Mouse (Mus musculus) midbrain, embryonic 12.5 days (tissue): ENCODE measurements at regions not wholly inside any gene's neighbourhood (a gene's known extent, or its start where the extent isn't known, plus 50 kb on each side); places are given as distances from the start of the nearest gene placed in this dataset.

ENCODE experiments used
- ATAC-seq: fragments of 200-750 bp; cut with Nextera tagmentation; 2 replicates; pipeline ENCODE4 v1.8.0; 2017; ENCODE audit warnings: low read depth, moderate TSS enrichment, moderate library complexity; ENCODE audit not compliant: low FRiP score
- H3K27ac ChIP-seq: fragments of 300-500 bp; sonication (generic); replicated peaks from 2 replicates; pipeline ENCODE4 v1.5.1; 2016; ENCODE audit warnings: mild to moderate bottlenecking
- H3K27me3 ChIP-seq: fragments of 300-500 bp; sonication (generic); 2 replicates; pipeline ENCODE4 v1.6.1; 2016; ENCODE audit warnings: mild to moderate bottlenecking
- H3K36me3 ChIP-seq: fragments of 300-500 bp; sonication (generic); 2 replicates; pipeline ENCODE4 v1.6.1; 2016
- H3K4me1 ChIP-seq: fragments of 300-500 bp; sonication (generic); 2 replicates; pipeline ENCODE4 v1.6.1; 2016
- H3K4me2 ChIP-seq: fragments of 300-500 bp; sonication (generic); replicated peaks from 2 replicates; pipeline ENCODE4 v1.6.1; 2016; ENCODE audit warnings: mild to moderate bottlenecking, moderate library complexity
- H3K4me3 ChIP-seq: fragments of 300-500 bp; sonication (generic); 2 replicates; pipeline ENCODE4 v1.5.1; 2016; ENCODE audit warnings: mild to moderate bottlenecking
- H3K9ac ChIP-seq: fragments of 300-500 bp; sonication (generic); replicated peaks from 2 replicates; pipeline ENCODE4 v1.6.1; 2016; ENCODE audit warnings: mild to moderate bottlenecking, moderate library complexity
- H3K9me3 ChIP-seq: fragments of 300-500 bp; sonication (generic); 2 replicates; pipeline ENCODE4 v1.6.1; 2016; ENCODE audit warnings: mild to moderate bottlenecking
- WGBS: fragments of 180-500 bp; shearing (Covaris S2); methylation state at CpG from one replicate; pipeline ENCODE4 v1.1.7; 2016; 5-methylcytosine and 5-hydroxymethylcytosine counted together

DNA sequence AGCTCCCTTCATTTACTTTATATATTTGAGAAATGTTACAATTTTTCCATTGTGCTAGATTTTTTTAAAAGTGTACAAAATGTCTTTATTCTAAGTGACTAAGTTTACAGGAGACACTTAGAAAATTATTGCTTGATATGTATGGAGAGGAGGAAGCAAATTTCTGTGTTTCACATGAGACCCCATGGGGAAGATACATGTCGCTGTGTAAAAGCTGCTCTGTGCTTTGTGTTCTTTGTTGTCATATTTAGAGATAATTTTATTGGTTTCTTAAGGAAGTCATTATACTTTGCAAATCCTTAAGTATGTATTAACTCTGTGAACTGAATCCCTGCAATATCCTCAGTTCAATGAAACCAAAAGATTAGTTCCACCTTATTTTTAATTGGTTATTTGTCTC is 406.0 kb upstream of the 1700003H04Rik start:
- no peaks in the 10 kb centered on the region for H3K36me3 ChIP-seq
- no peak overlapping the region for H3K27ac ChIP-seq
- peak; percentile 60 for ATAC-seq
- H3K4me3 ChIP-seq = no peak overlapping the region
- H3K9ac ChIP-seq = no peak overlapping the region
- 41% methylated on average over 1 of the region's 1 CpGs for WGBS
- no peaks in the 10 kb centered on the region for H3K9me3 ChIP-seq
- no peaks in the 10 kb centered on the region for H3K27me3 ChIP-seq
- no peak overlapping the region for H3K4me2 ChIP-seq
- peaks cover 4% of the 10 kb centered on the region; the same call in 1 of the 2 replicates for H3K4me1 ChIP-seq

DNA sequence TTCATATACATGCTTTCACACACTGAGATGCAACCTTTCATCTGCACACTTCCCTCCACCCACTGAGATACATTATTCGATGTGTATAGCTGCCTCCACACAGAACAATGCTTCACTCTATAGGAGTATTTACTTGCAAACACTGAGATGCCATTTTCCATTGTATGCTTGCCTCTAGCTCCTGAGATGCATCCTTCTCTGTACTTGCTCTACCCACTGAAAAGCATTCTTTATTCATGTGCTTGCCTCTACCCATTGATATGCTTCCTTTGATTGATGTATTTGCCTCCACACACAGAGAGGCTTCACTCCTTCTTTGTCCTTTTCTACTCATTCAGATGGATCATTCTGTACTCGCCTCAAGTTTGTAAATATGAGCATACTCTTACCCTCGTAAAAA is 405.6 kb upstream of the 1700003H04Rik start:
- Histone ChIP-seq H3K27me3 (no peaks in the 10 kb centered on the region), H3K4me3 (no peak overlapping the region), H3K4me1 (peaks cover 4% of the 10 kb centered on the region; the same call in 1 of the 2 replicates), H3K4me2 (no peak overlapping the region), H3K9me3 (no peaks in the 10 kb centered on the region), H3K27ac (no peak overlapping the region), H3K9ac (no peak overlapping the region), H3K36me3 (no peaks in the 10 kb centered on the region)
- peak; percentile 87 for ATAC-seq
- 46% methylated on average over 3 of the region's 3 CpGs for WGBS

DNA sequence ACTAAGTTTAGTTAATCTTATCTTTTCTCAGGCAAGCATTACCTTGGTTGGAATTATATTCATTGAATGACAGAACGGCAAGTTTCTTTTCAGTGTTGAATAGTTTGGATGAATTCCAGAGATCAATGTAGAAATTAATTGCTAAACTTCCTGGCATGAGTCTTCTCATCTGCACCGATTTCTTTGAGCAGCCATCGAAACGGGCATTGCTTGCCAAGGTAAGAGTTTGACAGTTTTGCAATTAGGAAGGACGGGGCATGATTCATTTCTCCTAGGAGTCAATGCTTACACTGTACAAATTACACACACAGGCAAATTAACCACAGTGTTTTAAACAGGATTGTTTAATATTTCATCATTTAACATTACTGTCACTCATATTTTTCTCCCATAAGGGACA is 404.5 kb upstream of the 1700003H04Rik start:
- 90% methylated on average over 5 of the region's 5 CpGs for WGBS

DNA sequence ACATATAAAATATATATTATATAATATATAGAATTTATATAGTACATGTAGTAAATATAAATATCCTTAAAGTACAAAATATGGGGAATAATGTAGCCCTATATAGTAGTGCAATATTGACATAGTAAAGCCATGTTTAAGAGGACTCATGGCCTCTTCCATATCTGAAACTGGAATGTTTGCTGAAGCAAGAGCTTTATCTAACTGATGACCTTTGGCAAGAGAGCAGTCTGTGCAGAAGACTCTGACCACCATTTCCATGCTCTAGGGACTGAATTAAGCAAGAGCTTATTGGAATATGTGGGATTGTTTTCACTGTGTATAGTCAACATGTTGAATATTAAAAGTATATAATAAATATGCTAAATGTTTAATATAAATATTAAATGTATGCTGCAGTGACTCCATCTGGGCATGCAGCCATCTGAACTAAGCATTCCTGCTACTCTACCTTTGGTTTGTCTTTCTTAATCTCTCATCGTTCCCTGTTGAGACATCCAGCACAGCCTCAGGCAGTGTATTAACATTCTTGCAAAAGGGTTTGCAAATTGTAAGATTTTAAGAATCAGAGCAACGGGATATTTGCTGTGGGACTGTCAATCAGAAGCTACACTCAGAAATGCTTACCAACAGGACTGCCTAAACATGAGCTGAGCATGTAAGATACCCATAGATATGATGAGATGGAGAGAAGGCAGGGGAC is 354.4 kb upstream of the 1700003H04Rik start:
- 85% methylated on average over 2 of the region's 2 CpGs for WGBS
- Histone ChIP-seq H3K9ac (no peak overlapping the region), H3K4me3 (no peak overlapping the region), H3K36me3 (no peaks in the 10 kb centered on the region), H3K4me2 (no peak overlapping the region), H3K27ac (no peak overlapping the region), H3K27me3 (no peaks in the 10 kb centered on the region), H3K9me3 (no peaks in the 10 kb centered on the region), H3K4me1 (0 out of 2 replicates have a peak, but pooled peaks cover 3% of the 10 kb centered on the region)
- ATAC-seq = no peak

More for the DNA sequence above, 404.5 kb upstream of the 1700003H04Rik start:
- peaks cover 4% of the 10 kb centered on the region; the same call in 1 of the 2 replicates for H3K4me1 ChIP-seq
- H3K36me3 ChIP-seq = no peaks in the 10 kb centered on the region
- no peaks in the 10 kb centered on the region for H3K27me3 ChIP-seq
- H3K9me3 ChIP-seq = no peaks in the 10 kb centered on the region
- no peak overlapping the region for H3K4me2 ChIP-seq
- ATAC-seq = no peak
- H3K9ac ChIP-seq = no peak overlapping the region
- H3K4me3 ChIP-seq = no peak overlapping the region
- no peak overlapping the region for H3K27ac ChIP-seq

DNA sequence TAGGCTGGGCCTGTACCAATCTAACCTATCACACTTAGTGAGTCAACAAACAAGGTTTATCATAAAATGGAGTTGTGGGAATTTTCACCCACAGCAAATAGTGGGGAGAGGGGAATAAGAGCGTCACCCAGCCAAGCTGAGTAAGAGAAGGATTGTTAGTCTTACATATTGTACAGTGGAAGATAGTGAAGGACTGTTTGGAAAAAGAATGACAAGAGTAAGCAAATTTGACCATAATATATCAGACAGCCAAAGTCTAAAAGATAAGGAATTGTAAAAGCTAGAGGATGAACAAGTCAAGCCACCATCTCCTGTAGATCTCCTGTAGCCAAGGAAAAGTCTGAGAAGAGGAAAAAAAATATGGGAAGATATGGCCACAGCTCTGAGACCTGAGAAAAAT is 351.8 kb upstream of the 1700003H04Rik start:
- Histone ChIP-seq H3K27me3 (no peaks in the 10 kb centered on the region), H3K4me3 (no peak overlapping the region), H3K27ac (no peak overlapping the region), H3K9me3 (no peaks in the 10 kb centered on the region), H3K4me1 (0 out of 2 replicates have a peak, but pooled peaks cover 3% of the 10 kb centered on the region), H3K4me2 (no peak overlapping the region), H3K9ac (no peak overlapping the region), H3K36me3 (no peaks in the 10 kb centered on the region)
- 90% methylated on average over 1 of the region's 1 CpGs for WGBS
- no peak for ATAC-seq

DNA sequence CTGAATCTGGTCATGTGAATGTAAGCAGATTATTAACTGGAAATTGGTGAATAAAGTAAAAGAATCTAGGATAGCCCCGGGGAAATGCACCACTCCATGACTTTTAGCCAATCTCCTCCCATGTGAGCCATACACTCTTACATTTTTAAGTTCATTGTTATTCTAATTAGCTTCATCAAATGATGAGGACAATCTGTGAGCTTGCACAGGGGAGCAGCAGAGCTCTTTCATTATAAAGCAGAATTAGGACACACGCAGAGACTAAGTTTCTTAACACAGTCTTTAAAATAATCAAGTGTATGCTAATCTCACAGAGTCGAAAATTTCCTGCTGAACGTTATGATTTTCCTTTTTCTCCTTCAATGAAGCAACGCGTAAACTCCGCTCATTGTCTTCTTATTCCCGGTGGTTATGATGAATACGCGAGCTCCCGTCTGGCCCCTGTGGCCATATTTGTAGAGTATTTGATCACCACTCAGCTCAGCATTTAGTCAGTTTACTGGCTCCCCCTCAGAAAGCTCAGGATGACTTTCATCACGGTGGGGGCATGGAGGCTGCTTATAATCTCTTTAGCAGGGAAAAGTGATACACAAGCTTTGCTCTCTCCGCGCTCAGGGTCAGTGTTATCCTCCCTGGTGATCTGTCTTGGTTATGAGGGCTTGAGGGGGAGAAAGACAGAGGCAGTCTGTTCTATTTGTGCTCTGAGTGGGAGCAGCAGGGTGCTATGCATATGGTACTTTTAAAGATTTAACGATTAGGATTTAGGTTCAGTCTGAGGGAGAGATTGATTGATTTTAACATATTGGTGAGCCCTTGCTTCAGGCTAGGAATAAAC is 350.1 kb upstream of the 1700003H04Rik start:
- Histone ChIP-seq H3K36me3 (no peaks in the 10 kb centered on the region), H3K4me3 (no peak overlapping the region), H3K9me3 (no peaks in the 10 kb centered on the region), H3K4me1 (0 out of 2 replicates have a peak, but pooled peaks cover 3% of the 10 kb centered on the region), H3K9ac (no peak overlapping the region), H3K27ac (peak overlapping the region; percentile 61; the same call in 1 of the 2 replicates), H3K4me2 (peak overlapping the region; percentile 37), H3K27me3 (no peaks in the 10 kb centered on the region)
- ATAC-seq = peak; percentile 89
- 40% methylated on average over 15 of the region's 15 CpGs for WGBS

DNA sequence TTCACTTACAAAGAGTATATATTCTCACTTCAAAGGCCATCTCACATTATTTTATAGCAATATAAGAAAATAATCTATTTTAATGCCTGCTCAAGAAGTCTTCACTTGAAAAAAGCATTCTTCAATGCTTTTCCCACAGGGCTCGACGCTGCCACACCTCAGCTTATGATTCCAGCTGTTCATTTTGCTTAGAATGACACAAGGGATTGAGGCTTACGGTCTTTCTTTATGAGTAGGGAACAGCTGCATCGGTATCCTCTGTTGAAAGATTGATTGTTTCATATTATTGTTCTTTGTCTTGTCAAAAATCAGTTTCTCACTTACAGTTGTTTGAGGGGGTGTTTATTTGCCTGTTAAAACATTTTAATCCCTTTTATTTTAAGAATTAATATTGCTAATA is 328.0 kb upstream of the 1700003H04Rik start:
- H3K9ac ChIP-seq = no peak overlapping the region
- no peak overlapping the region for H3K4me3 ChIP-seq
- ATAC-seq = no peak
- WGBS = 82% methylated on average over 4 of the region's 4 CpGs
- H3K4me1 ChIP-seq = no peaks in the 10 kb centered on the region
- no peak overlapping the region for H3K4me2 ChIP-seq
- no peaks in the 10 kb centered on the region for H3K27me3 ChIP-seq
- H3K9me3 ChIP-seq = no peaks in the 10 kb centered on the region
- H3K27ac ChIP-seq = no peak overlapping the region
- no peaks in the 10 kb centered on the region for H3K36me3 ChIP-seq
